Mouse (Mus musculus): Measurements from ENCODE around the gene Rpl31.

Gene Rpl31

GRCm38 (mm10) chr1:39367601-39368266, at the start of gene Rpl31:
Gene Rpl31 (plus strand): TSS chr1:39367842.
- peak; percentile 97 for DNase-seq (ENCODE audit: low read depth, low spot score)

- no peak for DNase-seq (ENCODE audit: low read depth, low spot score)
Observed at GRCm38 (mm10) chr1:39317935-39318334, 49.7 kb upstream of the Rpl31 start.

- DNase-seq (ENCODE audit: low read depth, low spot score): no peak
Observed at GRCm38 (mm10) chr1:39318870-39319269, 48.8 kb upstream of the Rpl31 start.

GRCm38 (mm10) chr1:39321954-39322353, 45.7 kb upstream of the Rpl31 start:
- no peak for DNase-seq (ENCODE audit: low read depth, low spot score)

- no peak for DNase-seq (ENCODE audit: low read depth, low spot score)
Observed at GRCm38 (mm10) chr1:39325228-39325627, 42.4 kb upstream of the Rpl31 start.

- DNase-seq (ENCODE audit: low read depth, low spot score): no peak
Observed at GRCm38 (mm10) chr1:39327546-39327945, 40.1 kb upstream of the Rpl31 start.

GRCm38 (mm10) chr1:39330857-39331594, 36.6 kb upstream of the Rpl31 start:
- no peak for DNase-seq (ENCODE audit: low read depth, low spot score)

GRCm38 (mm10) chr1:39332456-39332855, 35.2 kb upstream of the Rpl31 start:
- no peak for DNase-seq (ENCODE audit: low read depth, low spot score)

- no peak for DNase-seq (ENCODE audit: low read depth, low spot score)
Observed at GRCm38 (mm10) chr1:39335561-39336196, 32.0 kb upstream of the Rpl31 start.

- DNase-seq (ENCODE audit: low read depth, low spot score): no peak
Observed at GRCm38 (mm10) chr1:39336788-39337187, 30.9 kb upstream of the Rpl31 start.

GRCm38 (mm10) chr1:39338831-39339230, 28.8 kb upstream of the Rpl31 start:
- no peak for DNase-seq (ENCODE audit: low read depth, low spot score)

- DNase-seq (ENCODE audit: low read depth, low spot score): no peak
Observed at GRCm38 (mm10) chr1:39339455-39339854, 28.2 kb upstream of the Rpl31 start.

GRCm38 (mm10) chr1:39340156-39340555, 27.5 kb upstream of the Rpl31 start:
- no peak for DNase-seq (ENCODE audit: low read depth, low spot score)

- DNase-seq (ENCODE audit: low read depth, low spot score): peak; percentile 76
Observed at GRCm38 (mm10) chr1:39340647-39341046, 27.0 kb upstream of the Rpl31 start.

GRCm38 (mm10) chr1:39341807-39342206, 25.8 kb upstream of the Rpl31 start:
- no peak for DNase-seq (ENCODE audit: low read depth, low spot score)

GRCm38 (mm10) chr1:39343242-39343641, 24.4 kb upstream of the Rpl31 start:
- no peak for DNase-seq (ENCODE audit: low read depth, low spot score)

GRCm38 (mm10) chr1:39344981-39345600, 22.6 kb upstream of the Rpl31 start:
- no peak for DNase-seq (ENCODE audit: low read depth, low spot score)

GRCm38 (mm10) chr1:39349001-39349400, 18.6 kb upstream of the Rpl31 start:
- DNase-seq (ENCODE audit: low read depth, low spot score): no peak

GRCm38 (mm10) chr1:39349427-39349826, 18.2 kb upstream of the Rpl31 start:
- no peak for DNase-seq (ENCODE audit: low read depth, low spot score)

GRCm38 (mm10) chr1:39361754-39362514, 5.7 kb upstream of the Rpl31 start:
- DNase-seq (ENCODE audit: low read depth, low spot score): no peak

- DNase-seq (ENCODE audit: low read depth, low spot score): no peak
Observed at GRCm38 (mm10) chr1:39362515-39362893, 5.1 kb upstream of the Rpl31 start.

- DNase-seq (ENCODE audit: low read depth, low spot score): no peak
Observed at GRCm38 (mm10) chr1:39365562-39365961, 2.1 kb upstream of the Rpl31 start.
